In genomic region chr12:76362303-76362676, GRCm38 (mm10) we compare ENCODE assay signal across 15 mouse cellular contexts. TPM values are rescaled to one million over a fixed set of nuclear protein-coding genes. Genes with fewer than 3 reads are reported as not detected.
DNase-seq lines count a peak whose midpoint lies in the region; ATAC-seq and TF ChIP-seq lines count a peak whose summit lies in the region.
"Had no signal": no experiment of that assay in that cellular context is flagged by ENCODE, and none has a peak within 500 bp of the region (broad histone marks: within the 10 kb centered on the region; RNA-seq: fewer than 3 reads in every experiment).

No protein-coding gene starts in this region.

- H3K9ac ChIP-seq in CH12.LX (ENCODE audit: insufficient read depth, low read depth) = peak overlapping the region; percentile 59
- H3K9ac ChIP-seq in forebrain, postnatal 0 days = no peak overlapping the region
- H3K9ac ChIP-seq: embryonic facial prominence, embryonic 13.5 days had no signal

- H3K36me3 ChIP-seq in CH12.LX (replicated peaks in 1 of 2; ENCODE audit: control insufficient read depth in 1 of 2, insufficient read depth in 1 of 2, low read length in 1 of 2) = peaks cover under 1 to 28% of the 10 kb centered on the region in 2 experiments
- H3K36me3 ChIP-seq in forebrain, postnatal 0 days (ENCODE audit: insufficient read depth) = no peaks in the 10 kb centered on the region; the same call in 1 of the 2 replicates

- WGBS in forebrain, postnatal 0 days = 90% methylated on average over 9 of the region's 9 CpGs

- peak overlapping the region; percentile 27 for H3K4me2 ChIP-seq in CH12.LX (ENCODE audit: insufficient read depth, low read depth, poor library complexity, severe bottlenecking)
- no peak overlapping the region for H3K4me2 ChIP-seq in forebrain, postnatal 0 days (ENCODE audit: low read depth)
- H3K4me2 ChIP-seq: embryonic facial prominence, embryonic 13.5 days; heart, embryonic 11.5 days had no signal

- no peak for TF ChIP-seq RAD21 in CH12.LX (IDR thresholded peaks at IDR 0.05; ENCODE audit: low read depth, low read length)

- no peak for TF ChIP-seq POLR2A in CH12.LX (IDR thresholded peaks at IDR 0.05; ENCODE audit: low read depth, low read length)

- peak overlapping the region in 1 of 3 experiments; percentile 11 for H3K4me3 ChIP-seq in CH12.LX (replicated peaks in 1 of 3; ENCODE audit: low read depth in 2 of 3, low read length in 2 of 3, poor library complexity in 1 of 3)
- no peak overlapping the region for H3K4me3 ChIP-seq in forebrain, postnatal 0 days (ENCODE audit: low read depth, low read length)
- H3K4me3 ChIP-seq: embryonic facial prominence, embryonic 13.5 days had no signal

- dilution Hi-C loops in CH12.LX (cut with MboI; ENCODE audit: extremely low pct_ligation_motif_present, extremely low pct_unique_long_range_greater_than_20kb, low sequenced_read_pairs) = no loop called here

- peaks cover 65% of the 10 kb centered on the region for H3K79me2 ChIP-seq in CH12.LX (replicated peaks; ENCODE audit: control insufficient read depth, extremely low read depth, insufficient read depth, poor library complexity, severe bottlenecking)

- no peaks in the 10 kb centered on the region for H3K27me3 ChIP-seq in CH12.LX (replicated peaks)
- no peaks in the 10 kb centered on the region for H3K27me3 ChIP-seq in forebrain, postnatal 0 days (ENCODE audit: insufficient read depth, low read length)
- H3K27me3 ChIP-seq: embryonic facial prominence, embryonic 13.5 days had no signal

- 0 out of 2 replicates have a peak, but pooled peaks have one; percentile 37 for ATAC-seq in monocyte, adult 5-6 weeks (replicated peaks; ENCODE audit: insufficient number of reproducible peaks, low FRiP score, low TSS enrichment, poor library complexity, severe bottlenecking)
- no peak for ATAC-seq in forebrain, postnatal 0 days
- ATAC-seq: hindbrain, postnatal 0 days; lung, postnatal 0 days had no signal

- H3K4me1 ChIP-seq in CH12.LX (ENCODE audit: control insufficient read depth in 1 of 2, insufficient read depth in 2 of 2) = peaks cover 7 to 55% of the 10 kb centered on the region in 2 experiments; a peak in 3 of 4 replicates
- H3K4me1 ChIP-seq in forebrain, postnatal 0 days (ENCODE audit: insufficient read depth) = 0 out of 2 replicates have a peak, but pooled peaks cover 4% of the 10 kb centered on the region

- no peak for TF ChIP-seq EP300 in CH12.LX (IDR thresholded peaks at IDR 0.05; ENCODE audit: low read length)

- DNase-seq in B cell, adult 2 months = peak; percentile 32 to 36
- DNase-seq in CH12.LX (ENCODE audit: extremely low read depth) = no peak
- peak; percentile 86 for DNase-seq in induced T-regulatory cell, adult 2 months (ENCODE audit: low read depth)
- DNase-seq in adrenal gland, postnatal 14 days = no peak
- DNase-seq in forebrain, postnatal 0 days = no peak
- DNase-seq in lung, postnatal 10 days = no peak
- no peak for DNase-seq in adrenal gland, adult 8-10 months
- DNase-seq: adrenal gland, postnatal 25 days; cerebellum, adult 11 months; kidney, postnatal 25 days had no signal

- peak overlapping the region; percentile 55 for H3K27ac ChIP-seq in CH12.LX (ENCODE audit: insufficient read depth, low read depth)
- H3K27ac ChIP-seq in forebrain, postnatal 0 days (ENCODE audit: low read depth, low read length) = no peak overlapping the region
- H3K27ac ChIP-seq: hindbrain, postnatal 0 days had no signal

- in situ Hi-C loops in CH12.LX (cut with MboI; ENCODE audit: low pct_ligation_motif_present, low pct_unique_long_range_greater_than_20kb, low sequenced_read_pairs) = loop anchor here (10.0 kb wide), 1 partner anchor 233 kb away; no protein-coding TSS in a partner anchor

- H3K9me3 ChIP-seq in CH12.LX (replicated peaks; ENCODE audit: low read length) = no peaks in the 10 kb centered on the region
- H3K9me3 ChIP-seq in forebrain, postnatal 0 days (ENCODE audit: low read length) = no peaks in the 10 kb centered on the region
- H3K9me3 ChIP-seq: embryonic facial prominence, embryonic 13.5 days had no signal

- TF ChIP-seq CTCF in CH12.LX (conservative IDR thresholded peaks at IDR 0.05 in 1 of 2, IDR thresholded peaks at IDR 0.05 in 1 of 2; ENCODE audit: low read depth in 2 of 2, low read length in 2 of 2) = no peak
- TF ChIP-seq CTCF in forebrain, postnatal 0 days (IDR thresholded peaks at IDR 0.05; ENCODE audit: low read depth) = no peak

TF ChIP-seq in CH12.LX, 34 proteins besides CTCF, POLR2A, EP300 and RAD21:
- no peak for TF ChIP-seq POLR2AphosphoS2 (IDR thresholded peaks at IDR 0.05; ENCODE audit: low read depth, low read length)
- TF ChIP-seq ELF1 (IDR thresholded peaks at IDR 0.05; ENCODE audit: low read depth, low read length) = peak; percentile 47; the same call in 1 of the 2 replicates

RNA-seq across cellular contexts. Expression of gene Zbtb25, which starts 7.1 kb away (rescaled TPM):
- total RNA-seq in CH12.LX (2012; rRNA removed) (7.3 TPM in 2 replicates), CH12.LX (2014; rRNA removed) (6.6 and 7.2 TPM in 2 replicates)
- polyA plus RNA-seq in CH12.LX (2012; ENCODE audit: insufficient read length, low read depth) = 8.5 and 18.7 TPM in 2 replicates
- total RNA-seq in monocyte, adult 5-6 weeks (2017) = 6.7 to 16.7 TPM (median 15.7 TPM) in 3 replicates
- total RNA-seq in adrenal gland, postnatal 14 days (2021) = 7.3 and 9.1 TPM in 2 replicates
- total RNA-seq in forebrain, postnatal 0 days (2014; rRNA removed) = 15.0 and 25.8 TPM in 2 replicates
- 13.0 and 13.2 TPM in 2 replicates for polyA plus RNA-seq in forebrain, postnatal 0 days (2015; fragmentation: Nextera tagmentation; extraction: Ambion mirVana)
- total RNA-seq in adrenal gland, adult 8-10 months (2022) = 10 to 100 TPM in 3 of 4 experiments, 1 to 10 TPM in 1; 8.5 to 14.1 (median 10.7) TPM

RNA-seq across cellular contexts. Expression of gene Zbtb1, which starts 7.8 kb away (rescaled TPM):
- total RNA-seq in CH12.LX (2012; rRNA removed) = 6.4 and 7.5 TPM in 2 replicates
- total RNA-seq in CH12.LX (2014; rRNA removed) = 22.0 and 24.9 TPM in 2 replicates
- polyA plus RNA-seq in CH12.LX (2012; ENCODE audit: insufficient read length, low read depth) = 16.0 and 17.1 TPM in 2 replicates
- 17.2 to 22.9 TPM (median 19.8 TPM) in 3 replicates for total RNA-seq in monocyte, adult 5-6 weeks (2017)
- total RNA-seq in adrenal gland, postnatal 14 days (2021) = 6.4 and 7.0 TPM in 2 replicates
- 3.1 and 3.5 TPM in 2 replicates for total RNA-seq in forebrain, postnatal 0 days (2014; rRNA removed)
- polyA plus RNA-seq in forebrain, postnatal 0 days (2015; fragmentation: Nextera tagmentation; extraction: Ambion mirVana) = 1.5 and 2.0 TPM in 2 replicates
- total RNA-seq in adrenal gland, adult 8-10 months (2022) = 1 to 10 TPM; 5.7 to 7.4 (median 6.7) TPM

RNA-seq across cellular contexts. Expression of gene Akap5, which starts 37.6 kb away (rescaled TPM):
- total RNA-seq in CH12.LX (2012; rRNA removed) (0.38 and 0.67 TPM in 2 replicates), CH12.LX (2014; rRNA removed) (0.27 and 0.32 TPM in 2 replicates)
- polyA plus RNA-seq in CH12.LX (2012; ENCODE audit: insufficient read length, low read depth) = 0.76 and 0.89 TPM in 2 replicates
- 0.10 to 1.3 TPM (median 0.32 TPM) in 3 replicates for total RNA-seq in monocyte, adult 5-6 weeks (2017)
- total RNA-seq in adrenal gland, postnatal 14 days (2021) = 3.4 and 4.3 TPM in 2 replicates
- 18.9 and 24.7 TPM in 2 replicates for total RNA-seq in forebrain, postnatal 0 days (2014; rRNA removed)
- polyA plus RNA-seq in forebrain, postnatal 0 days (2015; fragmentation: Nextera tagmentation; extraction: Ambion mirVana) = 5.3 and 11.0 TPM in 2 replicates
- total RNA-seq in adrenal gland, adult 8-10 months (2022) = 1 to 10 TPM in 1 of 4 experiments, under 1 TPM in 3; 0.35 to 1.1 (median 0.63) TPM

RNA-seq across cellular contexts. Expression of gene Hspa2, which starts 41.7 kb away (rescaled TPM):
- total RNA-seq in CH12.LX (2012; rRNA removed) = 4.7 and 5.3 TPM in 2 replicates
- total RNA-seq in CH12.LX (2014; rRNA removed) = 3.4 and 3.6 TPM in 2 replicates
- 3.4 and 3.8 TPM in 2 replicates for polyA plus RNA-seq in CH12.LX (2012; ENCODE audit: insufficient read length, low read depth)
- total RNA-seq in monocyte, adult 5-6 weeks (2017) = 9.5 to 14.7 TPM (median 11.9 TPM) in 3 replicates
- total RNA-seq in adrenal gland, postnatal 14 days (2021) = 21.9 and 23.3 TPM in 2 replicates
- 6.5 and 10.6 TPM in 2 replicates for total RNA-seq in forebrain, postnatal 0 days (2014; rRNA removed)
- polyA plus RNA-seq in forebrain, postnatal 0 days (2015; fragmentation: Nextera tagmentation; extraction: Ambion mirVana) = 8.4 and 11.6 TPM in 2 replicates
- total RNA-seq in adrenal gland, adult 8-10 months (2022) = 10 to 100 TPM; 19.1 to 25.6 (median 22.9) TPM

RNA-seq across cellular contexts. Expression of gene Ppp1r36, which starts 55.0 kb away (rescaled TPM):
- total RNA-seq in CH12.LX (2012; rRNA removed) = not detected in 2 replicates
- not detected in 2 replicates for total RNA-seq in CH12.LX (2014; rRNA removed)
- polyA plus RNA-seq in CH12.LX (2012; ENCODE audit: insufficient read length, low read depth) = not detected in 2 replicates
- total RNA-seq in monocyte, adult 5-6 weeks (2017) = 1.9 TPM in 1 of 3 replicates, not detected in the others
- total RNA-seq in adrenal gland, postnatal 14 days (2021) = 0.34 TPM in 1 of 2 replicates, not detected in the other
- 1.1 and 1.8 TPM in 2 replicates for total RNA-seq in forebrain, postnatal 0 days (2014; rRNA removed)
- 2.2 and 2.7 TPM in 2 replicates for polyA plus RNA-seq in forebrain, postnatal 0 days (2015; fragmentation: Nextera tagmentation; extraction: Ambion mirVana)
- total RNA-seq in adrenal gland, adult 8-10 months (2022) = under 1 TPM; 0.15 to 0.24 (median 0.23) TPM

Comparison
In these comparisons a context has a peak if more than half of its experiments do, and no peak if none do; other contexts are left out.
1. DNase-seq: peak in B cell, adult 2 months (2 of 2) and induced T-regulatory cell, adult 2 months (single experiment); none in CH12.LX (single experiment), adrenal gland, postnatal 14 days (single experiment), forebrain, postnatal 0 days (single experiment), lung, postnatal 10 days (single experiment) and adrenal gland, adult 8-10 months (single experiment).